Mouse (Mus musculus) retina, postnatal 1 day (tissue): ENCODE results near the gene A4galt.

Experiments used
- DNase-seq: peaks from one replicate; pipeline ENCODE4 v3.0.0-alpha.2; 2012

The A4galt gene

DNA sequence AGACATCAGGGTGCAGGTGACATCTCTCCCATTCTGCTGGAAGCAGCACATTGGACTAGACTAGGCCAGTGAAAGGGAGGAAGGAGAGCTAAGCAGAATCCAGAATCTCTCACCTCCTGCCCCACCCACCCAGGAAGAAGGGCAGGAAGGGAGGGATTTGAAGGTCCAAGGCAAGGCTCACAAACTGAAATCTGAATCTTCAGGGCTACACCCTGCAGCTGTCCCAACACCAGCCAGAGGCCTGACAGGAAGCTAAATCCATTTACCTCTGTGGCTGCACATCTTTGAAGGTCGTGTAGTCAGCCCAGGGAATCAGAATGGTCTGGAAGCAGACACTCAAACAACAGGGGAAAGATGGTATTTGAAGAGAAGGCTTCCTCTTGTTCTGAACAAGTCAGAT lies 13.7 kb upstream of the A4galt start:
- no peak for DNase-seq

DNA sequence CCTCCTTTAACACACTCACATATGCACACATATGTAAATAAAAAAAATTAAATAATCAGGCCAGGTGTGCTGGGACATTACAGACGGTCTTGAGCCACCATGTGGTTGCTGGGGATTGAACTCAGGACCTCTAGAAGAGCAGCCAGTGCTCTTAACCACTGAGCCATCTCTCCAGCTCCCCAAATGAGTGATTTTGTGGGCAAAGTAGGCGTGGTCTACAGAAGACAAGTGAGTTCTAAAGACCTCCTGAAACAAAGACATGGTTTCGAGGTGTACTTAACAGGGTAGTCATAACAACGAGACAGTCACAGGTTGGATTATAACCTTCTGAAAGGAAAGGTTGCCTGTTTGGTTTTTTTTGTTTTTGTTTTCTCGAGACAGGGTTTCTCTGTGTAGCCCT lies 11.8 kb upstream of the A4galt start:
- no peak for DNase-seq

- DNase-seq = no peak
Observed at GRCm38 (mm10) chr15:83257906-83258305, 6.3 kb upstream of the A4galt start.

DNA sequence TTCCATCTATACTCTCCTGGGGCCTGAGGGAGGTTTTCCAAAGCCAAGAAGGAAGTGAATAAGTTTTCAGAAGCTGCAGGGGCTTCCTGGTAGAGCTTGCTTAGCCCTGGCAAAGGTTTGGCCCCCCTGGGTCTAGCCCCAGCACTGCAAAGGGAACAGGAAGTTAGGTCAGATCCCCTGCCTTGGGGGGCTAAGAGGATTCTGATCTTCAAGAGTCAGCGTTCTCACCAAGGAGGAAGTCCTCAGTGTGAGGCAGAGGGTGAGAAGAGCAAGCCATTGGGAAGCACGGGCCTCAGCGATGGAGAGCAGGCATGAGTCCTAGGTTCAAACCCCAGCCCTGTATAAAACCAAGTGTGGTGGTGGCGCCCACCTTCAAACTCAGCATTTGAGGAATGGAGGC lies 4.9 kb upstream of the A4galt start:
- DNase-seq = no peak

DNA sequence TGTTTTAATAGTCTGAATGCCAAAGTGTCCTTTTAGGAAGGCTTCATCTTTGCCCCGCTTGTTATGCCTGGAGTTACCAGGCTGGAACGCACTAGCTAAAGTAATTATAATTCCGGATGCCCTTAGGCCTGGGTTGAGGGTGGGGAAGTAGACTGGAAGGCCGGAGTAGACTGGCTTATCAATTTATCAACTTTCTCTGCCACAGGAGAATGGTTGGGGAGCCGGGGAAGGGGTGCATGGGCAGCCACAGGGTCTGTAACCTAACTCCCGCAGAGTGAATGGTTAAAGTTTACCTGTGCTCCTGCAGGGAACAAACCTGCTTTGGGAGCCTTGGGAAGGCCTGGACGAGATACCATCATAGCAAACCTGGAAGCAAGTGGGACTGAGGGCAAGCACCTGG lies 4.4 kb upstream of the A4galt start:
- DNase-seq = no peak

DNA sequence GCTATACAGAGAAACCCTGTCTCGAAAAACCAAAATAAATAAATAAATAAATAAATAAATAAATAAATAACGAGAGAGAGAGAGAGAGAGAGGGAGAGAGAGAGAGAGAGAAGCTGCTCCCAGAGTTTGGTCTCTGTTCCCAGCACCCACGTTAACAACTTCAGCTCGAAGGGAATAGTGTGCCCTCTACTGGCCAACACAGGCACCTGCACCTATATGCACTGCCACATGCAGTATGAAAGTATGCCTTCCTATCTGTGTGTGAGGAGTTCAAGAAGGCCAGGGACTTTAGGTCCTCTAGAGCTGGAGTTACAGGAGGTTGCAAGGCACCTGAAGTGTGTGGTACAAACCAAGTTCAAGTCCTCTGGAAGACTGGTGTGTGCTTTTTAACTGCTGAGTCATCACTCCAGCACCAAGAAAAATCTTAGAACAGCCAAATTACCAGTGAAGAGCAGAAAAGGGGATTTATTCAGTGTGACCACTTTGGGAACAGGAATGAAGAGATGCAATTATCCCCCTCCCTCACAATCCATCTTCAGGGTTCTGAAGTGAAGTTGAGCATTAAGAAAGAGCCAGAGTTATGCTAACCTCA lies 3.7 kb upstream of the A4galt start:
- no peak for DNase-seq

DNA sequence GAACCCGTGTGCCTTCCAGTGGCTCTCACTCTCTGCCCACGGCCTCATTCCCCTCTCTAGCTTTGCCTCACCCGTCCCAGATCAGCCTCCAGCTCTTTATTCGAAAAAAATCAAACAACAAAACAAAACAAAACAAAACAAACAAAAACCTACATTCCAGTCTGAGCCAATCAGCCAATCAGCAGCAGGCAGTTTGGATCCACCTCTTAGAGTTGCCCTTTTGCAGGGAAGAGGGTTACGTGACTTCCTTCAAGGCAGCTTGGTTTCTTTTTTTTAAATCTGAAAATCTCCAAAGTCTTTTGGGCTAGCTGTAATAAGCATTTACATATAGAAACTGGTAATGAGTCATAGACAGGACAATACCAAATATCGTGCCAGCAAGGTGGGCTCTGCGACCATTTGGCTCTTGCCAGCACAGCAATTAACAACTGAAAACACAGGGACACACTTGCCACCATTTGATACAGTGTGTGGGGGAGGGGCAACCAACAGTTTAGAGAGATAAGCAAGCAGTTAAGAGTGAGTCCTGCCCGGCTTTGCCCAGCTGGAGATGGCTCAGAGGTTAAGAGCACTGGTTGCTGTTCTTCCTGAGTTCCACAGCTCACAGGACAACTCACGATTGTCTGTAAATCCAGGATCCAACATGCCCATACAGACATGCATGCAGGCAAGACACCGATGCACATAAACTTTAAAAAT lies 2.9 kb upstream of the A4galt start:
- no peak for DNase-seq

- DNase-seq = peak; percentile 21
Observed at GRCm38 (mm10) chr15:83252060-83252459, 486 bp upstream of the A4galt start.

GRCm38 (mm10) chr15:83250651-83251175 lies 861 bp downstream of the A4galt start:
- DNase-seq = no peak

GRCm38 (mm10) chr15:83249535-83250287 lies 1.9 kb downstream of the A4galt start:
- DNase-seq = no peak

- DNase-seq = no peak
Observed at GRCm38 (mm10) chr15:83248236-83248844, 3.2 kb downstream of the A4galt start.

DNA sequence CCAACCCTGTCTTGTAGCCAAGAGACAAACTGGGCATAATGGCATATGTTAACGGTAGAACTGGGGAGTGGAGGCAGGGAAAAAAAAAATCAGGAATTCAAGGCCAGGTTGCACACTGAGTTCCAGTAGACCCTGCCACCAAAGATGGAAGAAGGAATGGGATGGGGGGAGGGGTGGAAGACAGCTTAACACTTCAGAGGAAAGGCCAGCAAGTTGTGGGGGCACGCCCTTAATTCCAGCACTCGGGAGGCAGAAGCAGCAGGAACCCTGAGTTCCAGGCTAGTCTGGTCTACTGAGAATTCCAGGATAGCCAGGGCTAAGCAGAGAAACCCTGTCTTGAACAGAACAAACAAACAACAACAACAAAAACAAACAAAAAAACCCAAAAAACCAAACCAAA lies 7.2 kb downstream of the A4galt start:
- DNase-seq = no peak

- DNase-seq = no peak
Observed at GRCm38 (mm10) chr15:83241961-83242680, 9.5 kb downstream of the A4galt start.

GRCm38 (mm10) chr15:83241497-83241896 lies 10.1 kb downstream of the A4galt start:
- DNase-seq = no peak

- peak; percentile 56 for DNase-seq
Observed at GRCm38 (mm10) chr15:83237460-83238243, 13.9 kb downstream of the A4galt start.

DNA sequence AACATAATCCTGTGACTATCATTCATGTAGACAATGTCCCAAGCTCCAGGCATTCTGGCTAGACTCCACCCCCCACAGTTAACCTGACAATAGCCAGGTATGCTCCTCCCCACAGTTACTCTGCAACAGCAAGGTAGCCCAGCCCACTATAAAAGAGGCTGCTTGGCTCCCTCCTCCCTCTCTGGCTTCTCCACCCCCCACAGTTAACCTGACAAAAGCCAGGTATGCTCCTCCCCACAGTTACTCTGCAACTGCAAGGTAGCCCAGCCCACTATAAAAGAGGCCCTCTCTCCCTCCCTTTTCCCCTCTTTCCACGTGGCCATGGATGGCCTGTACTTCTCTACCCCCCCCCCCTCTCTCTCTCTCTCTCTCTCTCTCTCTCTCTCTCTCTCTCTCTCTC lies 14.8 kb downstream of the A4galt start:
- DNase-seq = peak; percentile 19

DNA sequence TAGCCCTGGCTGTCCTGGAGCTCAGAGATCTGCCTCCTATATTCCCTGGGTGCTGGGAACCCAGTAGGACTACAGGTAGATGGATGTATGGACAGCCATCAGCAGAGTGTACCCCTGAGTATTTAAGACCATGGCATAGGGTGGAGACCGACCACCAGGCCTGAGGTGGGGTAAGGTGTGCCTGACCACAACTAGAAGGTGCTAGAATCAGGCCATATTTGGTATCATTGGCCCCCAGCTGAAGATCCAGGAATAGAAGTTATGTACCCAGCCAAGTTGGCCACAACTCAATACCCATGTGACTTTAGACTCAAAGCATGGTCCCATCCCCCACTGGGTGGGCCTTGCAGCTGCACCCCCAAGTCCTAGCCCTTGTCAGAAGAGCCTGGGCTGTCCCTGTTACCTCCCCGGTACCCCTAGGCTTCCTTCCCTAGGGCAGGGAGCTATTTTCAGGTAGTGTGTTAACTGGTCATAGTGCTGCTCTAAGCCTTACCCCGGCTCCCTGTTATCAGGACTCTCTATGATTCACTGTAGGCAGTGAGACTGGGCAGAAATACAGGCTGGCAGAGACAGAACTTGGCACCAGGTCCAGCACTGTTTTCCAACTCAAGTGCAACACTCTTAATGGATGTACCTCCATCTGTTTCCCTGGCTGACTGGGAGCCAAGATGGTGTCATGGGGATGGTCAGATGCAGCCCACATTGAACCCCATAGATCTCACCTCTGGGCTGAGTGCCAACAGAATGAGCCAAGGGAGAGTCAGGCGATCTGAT lies 18.2 kb downstream of the A4galt start:
- no peak for DNase-seq

DNA sequence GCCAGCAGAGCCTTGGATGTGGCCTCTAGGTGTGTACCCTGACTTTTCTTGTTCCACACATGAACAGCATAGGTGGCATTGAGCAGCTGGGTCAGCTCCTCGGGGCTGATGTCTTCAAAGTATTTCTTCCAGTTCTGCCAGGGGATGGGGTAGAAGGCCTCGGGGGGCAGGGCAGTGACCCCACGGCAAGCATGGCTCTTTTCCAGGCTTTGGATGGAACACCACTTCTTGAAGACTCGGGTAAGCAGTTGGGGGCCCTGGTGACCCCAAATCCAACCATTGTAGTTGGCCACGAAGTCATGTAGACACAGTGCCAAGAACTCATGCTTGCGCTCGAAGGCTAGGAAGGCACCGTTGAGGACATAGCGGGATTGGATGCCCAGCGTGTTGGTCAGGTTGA lies 24.0 kb downstream of the A4galt start:
- no peak for DNase-seq

DNA sequence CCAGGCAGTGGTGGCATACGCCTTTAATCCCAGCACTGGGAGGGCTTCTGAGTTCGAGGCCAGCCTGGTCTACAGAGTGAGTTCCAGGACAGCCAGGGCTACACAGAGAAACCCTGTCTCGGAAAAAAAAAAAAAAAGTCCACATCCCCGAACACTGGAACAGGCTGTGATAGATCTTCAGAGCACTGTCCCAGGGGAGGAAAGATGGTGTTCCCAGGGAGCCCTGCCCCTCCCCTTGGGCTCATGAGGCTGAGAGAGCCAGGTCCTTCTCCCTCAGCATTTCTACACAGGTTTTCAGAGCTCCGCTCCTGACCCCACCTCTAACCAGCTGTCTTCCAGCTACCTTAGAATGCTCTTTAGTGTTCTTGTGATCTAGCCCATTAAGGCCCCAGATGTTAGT lies 24.7 kb downstream of the A4galt start:
- DNase-seq = no peak

GRCm38 (mm10) chr15:83226066-83226834 lies 25.3 kb downstream of the A4galt start:
- no peak for DNase-seq
